Mouse (Mus musculus): Measurements from ENCODE around the gene Lrrc1.

The Lrrc1 gene

GRCm38 (mm10) chr9:77502171-77502547 is 42.5 kb downstream of the Lrrc1 start:
- no peak for DNase-seq (ENCODE audit: low spot score)

- no peak for DNase-seq (ENCODE audit: low spot score)
Observed at GRCm38 (mm10) chr9:77499084-77499483, 45.6 kb downstream of the Lrrc1 start.

GRCm38 (mm10) chr9:77498406-77498805 is 46.3 kb downstream of the Lrrc1 start:
- DNase-seq (ENCODE audit: low spot score), result no peak

DNA sequence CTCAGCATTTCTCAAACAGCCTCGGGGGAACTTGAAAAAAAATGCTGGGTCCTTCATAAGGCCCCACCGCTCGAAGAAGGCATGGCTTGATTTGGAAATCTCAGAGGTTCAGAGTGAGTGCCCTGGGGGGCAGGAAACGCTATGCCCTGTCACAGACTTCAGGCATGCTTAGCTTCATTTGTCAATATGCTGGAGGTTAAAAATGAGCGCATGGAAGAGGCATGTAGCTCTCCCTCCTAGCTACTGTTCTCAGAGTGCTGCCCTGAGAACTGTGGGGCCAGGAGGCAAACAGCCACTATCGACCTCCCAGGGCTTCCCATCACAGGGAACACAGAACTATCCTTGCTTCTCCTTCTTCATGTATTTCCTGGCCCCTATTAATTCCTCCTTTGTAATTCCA is 47.5 kb downstream of the Lrrc1 start:
- no peak for DNase-seq (ENCODE audit: low spot score)

GRCm38 (mm10) chr9:77496540-77497062 is 48.1 kb downstream of the Lrrc1 start:
- DNase-seq (ENCODE audit: low spot score), result no peak

DNA sequence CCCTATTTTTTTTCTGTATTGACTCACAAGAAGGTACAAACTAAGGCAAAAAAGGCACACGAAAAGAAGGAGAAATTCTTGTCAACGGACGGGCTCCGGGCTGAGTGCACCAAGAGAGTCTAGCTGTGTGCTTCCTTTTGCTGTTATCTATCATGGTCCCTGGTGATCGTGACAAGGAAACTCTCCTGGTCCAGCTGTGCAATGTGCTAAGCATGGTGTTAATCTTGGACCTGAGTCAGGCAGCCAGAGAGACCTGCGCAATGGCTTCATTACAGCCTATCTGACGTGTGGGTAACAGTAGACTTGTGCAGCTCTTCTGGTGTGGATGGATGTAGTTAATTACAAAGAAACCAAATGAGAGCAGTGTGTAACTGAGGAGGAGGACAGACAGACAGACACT is 50.4 kb downstream of the Lrrc1 start:
- DNase-seq (ENCODE audit: low spot score), result no peak

- DNase-seq (ENCODE audit: low spot score), result no peak
Observed at GRCm38 (mm10) chr9:77488611-77489010, 56.1 kb downstream of the Lrrc1 start.

GRCm38 (mm10) chr9:77487427-77487826 is 57.2 kb downstream of the Lrrc1 start:
- DNase-seq (ENCODE audit: low spot score), result no peak

DNA sequence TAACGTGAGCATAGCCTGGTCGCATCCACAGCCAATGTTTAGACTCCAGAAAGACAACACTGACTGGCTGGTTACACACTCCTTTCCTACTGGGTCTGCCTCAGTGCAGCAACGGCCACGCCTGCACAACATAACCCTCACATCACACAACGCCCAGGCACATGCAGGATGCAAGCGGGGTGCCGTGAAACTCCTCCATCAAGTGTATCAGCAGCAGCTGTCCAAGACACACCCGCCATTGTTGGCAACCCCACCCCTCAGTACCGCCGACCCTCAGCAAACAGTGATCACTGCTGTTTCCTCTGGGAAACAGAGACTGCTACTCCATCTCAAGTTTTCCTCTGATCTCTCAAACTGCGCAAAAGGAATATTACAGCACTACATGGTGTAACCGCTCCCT is 58.8 kb downstream of the Lrrc1 start:
- DNase-seq (ENCODE audit: low spot score), result no peak

GRCm38 (mm10) chr9:77484751-77485150 is 59.9 kb downstream of the Lrrc1 start:
- DNase-seq (ENCODE audit: low spot score), result no peak

DNA sequence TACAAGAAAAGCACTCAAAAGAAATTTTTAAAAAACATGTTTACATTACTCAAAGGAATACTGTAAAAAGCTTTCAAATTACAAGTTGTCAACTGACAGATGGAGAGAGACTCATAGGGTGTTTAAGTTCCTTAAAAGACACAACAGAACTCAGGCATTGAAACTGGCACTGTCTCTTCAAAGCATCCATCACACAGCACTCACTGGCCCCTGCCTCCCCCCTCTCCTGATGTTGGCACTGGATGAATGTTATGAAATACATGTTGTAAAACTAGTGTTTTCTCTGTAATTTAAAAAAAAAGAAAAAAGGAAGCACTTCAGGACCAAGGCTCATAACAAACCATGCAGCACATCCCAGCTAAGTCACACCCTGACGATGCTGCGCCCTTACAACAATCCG is 61.1 kb downstream of the Lrrc1 start:
- DNase-seq (ENCODE audit: low spot score), result no peak

GRCm38 (mm10) chr9:77482281-77482680 is 62.4 kb downstream of the Lrrc1 start:
- DNase-seq (ENCODE audit: low spot score), result no peak

DNA sequence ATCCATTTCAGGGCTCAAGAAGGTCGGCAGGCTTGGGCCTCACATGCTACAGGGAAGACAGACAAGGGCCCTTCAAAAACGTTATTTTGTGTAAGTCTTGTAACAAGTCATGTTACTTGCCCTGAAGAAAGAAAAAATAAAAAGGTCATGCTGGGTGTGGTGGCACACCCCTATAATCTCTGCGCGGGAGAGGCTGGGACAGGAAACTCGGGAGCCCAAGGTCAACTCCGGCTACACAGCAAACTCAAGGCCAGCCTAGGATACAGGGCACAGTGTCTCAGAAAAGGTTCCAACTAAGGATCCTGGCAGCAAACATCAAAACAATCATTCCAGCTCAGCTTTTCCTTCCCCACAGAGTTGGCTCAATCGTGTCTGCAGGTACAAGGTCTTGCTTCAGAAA is 63.3 kb downstream of the Lrrc1 start:
- DNase-seq (ENCODE audit: low spot score), result no peak

GRCm38 (mm10) chr9:77480574-77481319 is 63.9 kb downstream of the Lrrc1 start:
- no peak for DNase-seq (ENCODE audit: low spot score)

- no peak for DNase-seq (ENCODE audit: low spot score)
Observed at GRCm38 (mm10) chr9:77480001-77480400, 64.7 kb downstream of the Lrrc1 start.

- no peak for DNase-seq (ENCODE audit: low spot score)
Observed at GRCm38 (mm10) chr9:77478166-77478920, 66.3 kb downstream of the Lrrc1 start.

DNA sequence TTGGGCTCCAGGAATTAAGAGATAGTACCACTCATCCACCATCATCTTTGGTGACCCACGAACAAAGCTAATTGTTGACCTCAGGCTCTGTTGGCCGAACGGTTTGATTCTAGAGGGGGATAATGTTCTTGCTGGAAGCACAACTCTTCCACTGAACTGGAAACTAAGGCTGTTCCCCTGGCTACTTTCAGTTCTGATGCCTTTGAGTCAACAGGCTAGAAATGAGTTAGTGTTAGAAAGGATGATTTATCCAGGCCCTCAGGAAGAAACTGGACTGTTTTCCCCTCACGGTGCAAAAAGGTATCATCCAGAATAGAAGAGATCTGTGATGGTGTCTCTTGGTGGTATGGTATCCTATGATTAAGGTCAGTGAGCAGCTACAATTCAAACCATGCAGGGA is 70.1 kb downstream of the Lrrc1 start:
- no peak for DNase-seq (ENCODE audit: low spot score)

- DNase-seq (ENCODE audit: low spot score), result peak; percentile 53
Observed at GRCm38 (mm10) chr9:77472557-77472956, 72.1 kb downstream of the Lrrc1 start.

GRCm38 (mm10) chr9:77471646-77472220 is 72.9 kb downstream of the Lrrc1 start:
- no peak for DNase-seq (ENCODE audit: low spot score)

DNA sequence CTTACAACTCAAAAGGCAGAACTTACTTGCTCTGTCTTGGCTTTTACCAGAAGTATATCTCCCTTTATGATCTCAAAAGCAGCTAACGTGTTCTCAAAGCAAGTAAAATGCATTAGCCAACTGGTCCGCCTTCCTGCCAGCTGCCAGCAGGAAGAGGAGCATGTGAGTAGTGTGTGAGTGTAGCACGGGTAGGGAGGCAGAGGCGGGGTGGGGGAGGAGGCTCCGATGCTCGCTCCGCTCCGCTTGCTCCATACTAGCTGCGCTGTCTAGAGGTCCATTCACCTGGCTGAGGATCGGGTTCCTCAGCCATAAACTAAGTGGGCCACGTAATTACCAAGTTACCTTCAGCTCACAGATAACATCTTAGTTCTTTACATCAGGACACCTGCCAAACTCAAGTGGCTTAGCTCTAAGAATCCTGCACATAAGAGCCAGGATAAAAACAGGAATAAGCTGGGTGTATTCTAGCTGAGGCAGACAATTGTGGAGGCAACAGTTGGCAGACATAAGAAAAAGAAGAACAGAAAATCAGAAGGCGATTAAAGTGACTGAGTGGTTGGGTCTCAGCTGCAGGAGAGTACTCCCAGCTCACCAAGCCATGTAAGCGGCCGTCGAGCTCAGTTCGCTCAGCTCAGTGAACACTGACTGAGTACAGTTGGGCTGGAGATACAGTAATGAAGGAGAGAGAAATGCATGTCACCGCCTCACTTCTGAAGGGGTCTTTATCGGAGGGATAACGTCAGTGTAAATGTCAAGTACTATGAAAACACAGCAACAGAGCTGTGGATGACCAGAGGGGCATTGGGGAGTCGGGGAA is 74.7 kb downstream of the Lrrc1 start:
- no peak for DNase-seq (ENCODE audit: low spot score)

DNA sequence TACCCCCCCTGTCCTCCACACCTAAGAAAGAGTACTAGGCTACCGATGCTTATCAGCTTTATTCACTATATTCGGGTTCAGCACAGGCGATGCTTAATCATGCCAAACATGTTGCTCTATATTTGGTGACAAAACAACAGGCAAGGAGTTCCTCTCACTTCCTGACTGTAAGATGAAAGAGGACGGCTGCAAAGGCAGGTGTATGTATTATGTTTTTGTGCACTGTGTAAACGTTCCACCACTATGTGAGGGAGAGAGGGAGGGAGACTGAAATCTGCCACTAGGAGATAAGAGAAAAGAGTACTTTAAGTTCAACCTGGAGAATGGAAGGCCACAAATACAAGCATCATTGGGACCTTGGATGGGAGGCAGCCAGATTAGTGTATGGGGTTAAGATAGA is 77.7 kb downstream of the Lrrc1 start:
- no peak for DNase-seq (ENCODE audit: low spot score)

GRCm38 (mm10) chr9:77465401-77465800 is 79.3 kb downstream of the Lrrc1 start:
- no peak for DNase-seq (ENCODE audit: low spot score)
